Mouse (Mus musculus): ENCODE data around the gene Adgrg3. TPM values are rescaled to one million over a fixed set of nuclear protein-coding genes. Genes with fewer than 3 reads are reported as not detected.
"Not testable (repeated sequence)": the region's sequence is repeated elsewhere in the genome, so short reads cannot be mapped to it uniquely, and the experiment has no call there.

The Adgrg3 gene
- polyA plus RNA-seq, 1 experiment from 2014 or later, result 2.7 TPM

GRCm38 (mm10) chr8:95002089-95002655 is 15.3 kb upstream of the Adgrg3 start:
- H3K27ac ChIP-seq (replicated peaks), result no peak overlapping the region
- H3K9me3 ChIP-seq, result no peaks in the 10 kb centered on the region
- peaks cover 52% of the 10 kb centered on the region for H3K4me1 ChIP-seq
- 66% methylated on average over 8 of the region's 8 CpGs for WGBS
- H3K36me3 ChIP-seq, result peaks cover 60% of the 10 kb centered on the region
- peak overlapping the region; percentile 89; the same call in 1 of the 2 replicates for H3K4me2 ChIP-seq (replicated peaks)
- H3K27me3 ChIP-seq, result no peaks in the 10 kb centered on the region
- no peak overlapping the region for H3K4me3 ChIP-seq
- 0 out of 2 replicates have a peak, but pooled peaks have one; percentile 2 for ATAC-seq (ENCODE audit: low FRiP score, low read depth)
- H3K9ac ChIP-seq (replicated peaks), result no peak overlapping the region

- H3K4me3 ChIP-seq, result no peak overlapping the region
- no peak for ATAC-seq (ENCODE audit: low FRiP score, low read depth)
- H3K36me3 ChIP-seq, result peaks cover 82% of the 10 kb centered on the region
- H3K27me3 ChIP-seq, result no peaks in the 10 kb centered on the region
- WGBS, result 86% methylated on average over 15 of the region's 15 CpGs
- H3K9me3 ChIP-seq, result no peaks in the 10 kb centered on the region
- H3K4me2 ChIP-seq (replicated peaks), result no peak overlapping the region
- H3K27ac ChIP-seq (replicated peaks), result no peak overlapping the region
- no peak overlapping the region for H3K9ac ChIP-seq (replicated peaks)
- H3K4me1 ChIP-seq, result no peaks in the 10 kb centered on the region
Observed at GRCm38 (mm10) chr8:95012442-95012919, 5.0 kb upstream of the Adgrg3 start.

DNA sequence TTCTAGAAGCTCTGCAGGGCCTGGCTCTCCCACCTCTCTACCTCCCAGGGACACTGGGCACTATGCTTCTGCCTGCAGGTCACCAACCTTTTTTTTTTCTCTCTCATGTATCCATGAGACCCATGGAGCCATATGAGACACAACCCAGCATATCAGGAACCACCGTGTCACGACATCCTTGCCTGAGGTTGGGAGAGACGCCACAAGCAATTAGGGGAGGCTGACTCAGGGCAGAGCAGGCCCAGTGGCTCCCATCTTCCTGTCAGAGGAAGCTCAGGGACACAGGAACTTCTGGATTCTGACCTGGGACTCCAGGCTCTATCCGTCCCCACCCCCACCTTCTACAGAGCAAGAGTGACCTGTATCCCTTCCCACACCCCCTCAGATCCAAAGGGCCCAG is 1.6 kb upstream of the Adgrg3 start:
- ATAC-seq (ENCODE audit: low FRiP score, low read depth), result no peak
- Histone ChIP-seq H3K4me3 (no peak overlapping the region), H3K9ac (replicated peaks) (no peak overlapping the region), H3K27me3 (no peaks in the 10 kb centered on the region), H3K36me3 (peaks cover 48% of the 10 kb centered on the region), H3K9me3 (no peaks in the 10 kb centered on the region), H3K4me1 (no peaks in the 10 kb centered on the region), H3K4me2 (replicated peaks) (no peak overlapping the region), H3K27ac (replicated peaks) (peak overlapping the region; percentile 54; the same call in 1 of the 2 replicates)
- 84% methylated on average over 4 of the region's 4 CpGs for WGBS

DNA sequence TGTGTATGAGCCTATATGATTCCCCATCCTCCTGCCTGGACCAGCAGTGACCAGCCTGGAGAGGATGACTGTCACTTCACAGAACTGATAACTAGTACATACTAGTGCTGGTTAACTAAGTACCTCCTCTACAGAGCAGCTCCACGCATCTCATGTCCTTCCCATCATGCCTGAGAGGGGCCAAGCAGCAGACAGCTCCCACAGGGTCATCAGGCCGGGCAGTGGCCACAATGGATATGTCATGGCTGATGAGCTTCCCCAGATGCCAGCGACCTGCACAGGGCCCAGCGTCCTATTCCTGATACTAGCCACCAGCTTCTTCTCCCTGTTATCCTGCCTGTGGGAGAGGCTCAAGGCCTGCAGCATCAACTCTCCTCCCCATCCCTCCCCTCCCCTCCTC is 808 bp upstream of the Adgrg3 start:
- ATAC-seq (ENCODE audit: low FRiP score, low read depth), result no peak
- no peaks in the 10 kb centered on the region for H3K4me1 ChIP-seq
- H3K36me3 ChIP-seq, result peaks cover 40% of the 10 kb centered on the region
- no peaks in the 10 kb centered on the region for H3K27me3 ChIP-seq
- 65% methylated on average over 4 of the region's 4 CpGs for WGBS
- H3K4me2 ChIP-seq (replicated peaks), result no peak overlapping the region
- H3K9me3 ChIP-seq, result no peaks in the 10 kb centered on the region
- H3K9ac ChIP-seq (replicated peaks), result 0 out of 2 replicates have a peak overlapping the region, but pooled peaks have one; percentile 4
- H3K27ac ChIP-seq (replicated peaks), result peak overlapping the region; percentile 54
- H3K4me3 ChIP-seq, result no peak overlapping the region

GRCm38 (mm10) chr8:95017969-95018635 is 610 bp downstream of the Adgrg3 start:
- Histone ChIP-seq H3K9ac (replicated peaks) (no peak overlapping the region), H3K27ac (replicated peaks) (no peak overlapping the region), H3K36me3 (peaks cover 26% of the 10 kb centered on the region), H3K4me2 (replicated peaks) (no peak overlapping the region), H3K27me3 (no peaks in the 10 kb centered on the region), H3K4me1 (peaks cover 1% of the 10 kb centered on the region; the same call in 1 of the 2 replicates), H3K4me3 (no peak overlapping the region), H3K9me3 (no peaks in the 10 kb centered on the region)
- 90% methylated on average over 9 of the region's 9 CpGs for WGBS
- ATAC-seq (ENCODE audit: low FRiP score, low read depth), result no peak

DNA sequence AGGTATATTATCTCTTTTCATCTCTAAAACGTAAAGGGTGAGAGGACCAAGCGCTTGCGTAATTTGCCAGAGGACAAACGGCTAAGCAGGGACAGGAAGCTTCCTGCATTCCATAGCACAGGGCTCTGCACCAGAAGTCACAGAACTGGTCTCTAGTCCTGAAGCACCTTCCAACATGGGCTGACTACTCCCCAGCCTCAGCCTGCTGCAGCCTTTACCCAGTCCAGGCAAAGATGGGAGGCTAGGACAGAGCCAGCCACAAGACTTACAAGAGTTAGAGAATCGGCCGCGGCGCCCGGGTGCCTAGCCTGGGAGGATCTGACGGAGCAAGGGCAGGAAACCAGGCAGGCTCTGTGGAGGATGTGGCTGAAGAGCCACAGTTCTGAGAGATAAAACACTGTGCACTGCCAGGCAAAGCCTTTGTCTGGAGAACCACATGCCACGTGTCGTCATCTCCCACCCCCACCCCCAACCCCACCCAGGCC is 2.8 kb downstream of the Adgrg3 start:
- H3K4me2 ChIP-seq (replicated peaks), result no peak overlapping the region
- no peak overlapping the region for H3K9ac ChIP-seq (replicated peaks)
- H3K4me1 ChIP-seq, result peaks cover 3% of the 10 kb centered on the region; the same call in 1 of the 2 replicates
- no peak overlapping the region for H3K4me3 ChIP-seq
- H3K27me3 ChIP-seq, result no peaks in the 10 kb centered on the region
- H3K9me3 ChIP-seq, result no peaks in the 10 kb centered on the region
- no peak for ATAC-seq (ENCODE audit: low FRiP score, low read depth)
- WGBS, result 75% methylated on average over 12 of the region's 12 CpGs
- no peak overlapping the region for H3K27ac ChIP-seq (replicated peaks)
- peaks cover 3% of the 10 kb centered on the region for H3K36me3 ChIP-seq

DNA sequence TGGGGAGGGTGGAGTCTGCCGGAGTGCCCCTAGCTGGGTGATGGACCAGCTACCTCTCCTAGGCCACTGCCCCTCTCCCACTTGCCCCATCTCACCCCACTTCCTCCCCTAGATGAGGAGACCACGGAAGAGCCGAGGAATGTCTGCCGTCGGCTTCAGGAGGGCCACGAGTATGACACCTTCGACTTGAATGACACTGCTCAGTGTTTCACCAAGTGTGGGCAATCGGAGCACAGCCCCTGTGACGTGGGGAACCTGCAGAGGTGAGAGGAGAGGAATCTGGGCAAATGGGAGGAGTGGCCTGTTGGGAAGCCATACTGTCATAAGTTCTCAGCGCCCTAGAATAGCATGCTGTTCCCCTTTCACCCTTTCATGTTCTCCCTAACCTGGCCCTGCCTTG is 3.3 kb downstream of the Adgrg3 start:
- no peaks in the 10 kb centered on the region for H3K9me3 ChIP-seq
- peaks cover 3% of the 10 kb centered on the region; the same call in 1 of the 2 replicates for H3K4me1 ChIP-seq
- ATAC-seq (ENCODE audit: low FRiP score, low read depth), result no peak
- WGBS, result 79% methylated on average over 10 of the region's 10 CpGs
- H3K27me3 ChIP-seq, result no peaks in the 10 kb centered on the region
- no peaks in the 10 kb centered on the region for H3K36me3 ChIP-seq
- no peak overlapping the region for H3K4me3 ChIP-seq
- H3K27ac ChIP-seq (replicated peaks), result no peak overlapping the region
- no peak overlapping the region for H3K4me2 ChIP-seq (replicated peaks)
- no peak overlapping the region for H3K9ac ChIP-seq (replicated peaks)

DNA sequence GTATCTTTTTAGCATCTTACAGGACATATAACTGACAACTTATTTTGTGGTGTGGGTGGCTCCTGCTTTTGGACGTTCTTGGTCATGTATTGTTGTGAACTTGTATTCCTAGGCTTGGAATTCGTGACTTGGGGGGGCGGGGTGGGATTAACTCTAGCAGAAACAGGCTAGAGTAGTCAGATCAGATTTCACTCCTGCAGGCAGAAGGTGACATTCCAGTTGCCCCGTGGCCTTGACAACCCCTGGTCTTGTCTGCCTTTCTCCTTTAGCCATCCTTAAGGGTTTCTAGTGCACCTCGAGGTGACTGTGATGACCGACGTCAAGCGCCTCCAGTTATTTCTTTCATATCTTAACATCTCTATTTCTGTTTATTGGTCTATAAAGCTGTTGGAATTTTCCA is 5.7 kb downstream of the Adgrg3 start:
- ATAC-seq (ENCODE audit: low FRiP score, low read depth), result no peak
- H3K9ac ChIP-seq (replicated peaks), result no peak overlapping the region
- no peaks in the 10 kb centered on the region for H3K36me3 ChIP-seq
- H3K27me3 ChIP-seq, result no peaks in the 10 kb centered on the region
- H3K4me1 ChIP-seq, result peaks cover 3% of the 10 kb centered on the region; the same call in 1 of the 2 replicates
- H3K4me3 ChIP-seq, result no peak overlapping the region
- H3K4me2 ChIP-seq (replicated peaks), result no peak overlapping the region
- no peak overlapping the region for H3K27ac ChIP-seq (replicated peaks)
- WGBS, result 11% methylated on average over 8 of the region's 8 CpGs
- H3K9me3 ChIP-seq, result no peaks in the 10 kb centered on the region

DNA sequence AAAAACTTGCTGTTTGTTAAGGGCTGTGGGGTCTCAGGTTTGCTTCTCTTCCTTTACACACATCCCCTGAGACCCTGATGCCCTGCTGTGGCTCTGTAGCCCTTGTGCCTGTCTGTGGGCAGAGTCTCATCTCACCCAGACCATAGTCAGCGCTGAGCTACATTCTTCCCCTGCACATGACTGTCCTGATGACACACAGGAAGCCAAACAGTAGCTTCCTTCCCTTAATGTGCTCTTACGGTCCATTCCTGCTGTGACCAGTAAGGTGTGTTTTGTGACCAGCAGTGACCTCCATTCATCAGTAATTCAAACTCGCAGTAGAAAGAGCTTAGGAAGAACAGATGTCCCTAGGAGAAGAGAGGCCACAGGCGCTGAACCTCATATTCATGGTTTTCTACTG is 6.9 kb downstream of the Adgrg3 start:
- no peak overlapping the region for H3K4me3 ChIP-seq
- no peak for ATAC-seq (ENCODE audit: low FRiP score, low read depth)
- no peaks in the 10 kb centered on the region for H3K36me3 ChIP-seq
- WGBS, result 82% methylated on average over 4 of the region's 4 CpGs
- H3K9me3 ChIP-seq, result no peaks in the 10 kb centered on the region
- no peak overlapping the region for H3K27ac ChIP-seq (replicated peaks)
- H3K9ac ChIP-seq (replicated peaks), result no peak overlapping the region
- H3K4me1 ChIP-seq, result peaks cover 3% of the 10 kb centered on the region; the same call in 1 of the 2 replicates
- H3K27me3 ChIP-seq, result no peaks in the 10 kb centered on the region
- H3K4me2 ChIP-seq (replicated peaks), result no peak overlapping the region

- WGBS, result 68% methylated on average over 2 of the region's 2 CpGs
- Histone ChIP-seq H3K4me2 (replicated peaks) (no peak overlapping the region), H3K36me3 (no peaks in the 10 kb centered on the region), H3K27me3 (no peaks in the 10 kb centered on the region), H3K4me3 (no peak overlapping the region), H3K4me1 (peaks cover 3% of the 10 kb centered on the region; the same call in 1 of the 2 replicates), H3K9me3 (no peaks in the 10 kb centered on the region), H3K27ac (replicated peaks) (no peak overlapping the region), H3K9ac (replicated peaks) (no peak overlapping the region)
- ATAC-seq (ENCODE audit: low FRiP score, low read depth), result no peak
Observed at GRCm38 (mm10) chr8:95025421-95025820, 7.9 kb downstream of the Adgrg3 start.

GRCm38 (mm10) chr8:95028391-95028790 is 10.9 kb downstream of the Adgrg3 start:
- WGBS, result 59% methylated on average over 7 of the region's 7 CpGs
- not testable (repeated sequence) for ATAC-seq (ENCODE audit: low FRiP score, low read depth)

DNA sequence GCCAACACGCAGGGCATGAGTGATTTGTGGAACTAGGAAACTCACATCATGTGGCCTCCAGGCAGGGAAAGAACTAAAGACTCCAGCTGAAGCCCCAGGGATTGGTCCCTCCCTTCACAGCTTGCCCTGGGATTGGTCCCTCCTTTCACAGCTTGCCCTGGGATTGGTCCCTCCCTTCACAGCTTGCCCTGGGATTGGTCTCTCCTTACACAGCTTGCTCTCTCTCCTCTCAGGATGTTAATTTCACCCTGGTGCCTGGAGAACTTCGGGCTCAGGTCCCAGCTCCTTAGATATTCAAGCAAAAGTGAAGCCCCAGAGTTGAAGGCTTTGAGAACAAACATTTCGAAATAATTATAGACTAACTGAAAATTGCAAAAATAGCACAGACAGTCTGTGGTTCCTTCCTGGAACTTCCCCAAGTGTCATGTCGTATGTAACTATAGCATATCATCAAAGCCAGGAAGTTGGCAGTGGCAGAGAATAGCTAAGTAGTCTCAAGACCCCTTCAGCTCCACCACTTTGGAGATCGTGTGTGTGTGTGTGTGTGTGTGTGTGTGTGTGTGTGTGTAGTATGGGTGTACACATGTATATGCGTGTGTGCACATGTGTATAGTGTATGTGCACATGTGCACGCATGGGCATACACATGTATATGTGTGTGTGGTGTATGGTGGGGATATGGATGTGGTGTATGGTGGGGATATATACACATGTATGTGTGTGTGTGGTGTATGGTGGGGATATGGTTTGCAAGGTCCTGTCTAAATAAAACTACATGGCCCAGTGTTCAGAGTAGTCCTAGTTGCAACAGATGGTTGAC is 19.8 kb downstream of the Adgrg3 start:
- Histone ChIP-seq H3K4me3 (no peak overlapping the region), H3K4me1 (no peaks in the 10 kb centered on the region), H3K9ac (replicated peaks) (no peak overlapping the region), H3K36me3 (no peaks in the 10 kb centered on the region), H3K9me3 (no peaks in the 10 kb centered on the region), H3K4me2 (replicated peaks) (no peak overlapping the region), H3K27me3 (no peaks in the 10 kb centered on the region), H3K27ac (replicated peaks) (no peak overlapping the region)
- WGBS, result 74% methylated on average over 7 of the region's 7 CpGs
- ATAC-seq (ENCODE audit: low FRiP score, low read depth), result no peak

More at GRCm38 (mm10) chr8:95028391-95028790, 10.9 kb downstream of the Adgrg3 start:
- H3K36me3 ChIP-seq; H3K4me3 ChIP-seq; H3K4me1 ChIP-seq; H3K9ac ChIP-seq (replicated peaks); H3K27me3 ChIP-seq; H3K4me2 ChIP-seq (replicated peaks); H3K27ac ChIP-seq (replicated peaks); H3K9me3 ChIP-seq: not testable (repeated sequence)

All from midbrain, embryonic 12.5 days (tissue).